Mouse (Mus musculus): Measurements from ENCODE around the gene Rd3l.

DNA sequence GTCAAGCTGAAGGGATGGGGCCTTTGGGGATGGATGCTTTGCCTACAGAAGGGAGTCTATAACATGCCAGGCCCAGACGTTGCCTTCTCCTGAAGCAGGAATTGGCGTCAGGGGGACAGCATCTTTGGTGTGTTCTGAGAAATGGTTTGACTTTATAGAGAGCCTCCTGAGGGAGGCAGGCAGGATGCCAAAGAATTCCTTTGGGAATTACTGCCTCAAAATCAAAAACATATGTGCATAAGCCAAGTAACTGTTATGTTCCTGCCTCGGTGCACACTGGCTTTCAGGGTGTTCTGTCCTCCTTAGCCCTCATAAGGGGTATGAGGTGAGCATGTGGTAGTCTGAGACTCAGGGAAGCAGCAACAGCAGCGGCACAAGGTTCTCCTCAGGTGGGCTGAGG, 35.2 kb upstream of the Rd3l start:
- no peak for TF ChIP-seq EP300 (IDR thresholded peaks at IDR 0.05; ENCODE audit: low read depth in 1 of 2, low read length in 2 of 2)
- TF ChIP-seq MAX (IDR thresholded peaks at IDR 0.05; ENCODE audit: low read length) = no peak
- TF ChIP-seq USF2 (IDR thresholded peaks at IDR 0.05; ENCODE audit: borderline replicate concordance in 1 of 2, insufficient read depth in 1 of 2, low read depth in 1 of 2, low read length in 2 of 2) = no peak
- TF ChIP-seq NRF1 (IDR thresholded peaks at IDR 0.05; ENCODE audit: insufficient read depth, low read depth, low read length, poor library complexity, severe bottlenecking) = no peak
- no peak for TF ChIP-seq CTCF (IDR thresholded peaks at IDR 0.05 in 2 of 3, conservative IDR thresholded peaks at IDR 0.05 in 1 of 3; ENCODE audit: control insufficient read depth in 1 of 3, insufficient read depth in 1 of 3, low read depth in 2 of 3, low read length in 3 of 3, poor library complexity in 1 of 3, severe bottlenecking in 1 of 3)
- TF ChIP-seq MYC (IDR thresholded peaks at IDR 0.05; ENCODE audit: low read depth, low read length) = no peak
- no peak for TF ChIP-seq TAL1 (IDR thresholded peaks at IDR 0.05; ENCODE audit: low read length)
